Mouse (Mus musculus): ENCODE measurements around the gene Angel1. TPM values are rescaled to one million over a fixed set of nuclear protein-coding genes. Genes with fewer than 3 reads are reported as not detected.

The Angel1 gene
- total and polyA plus RNA-seq, 2 experiments from 2014 or later, result 6.5 to 7.1 TPM

DNA sequence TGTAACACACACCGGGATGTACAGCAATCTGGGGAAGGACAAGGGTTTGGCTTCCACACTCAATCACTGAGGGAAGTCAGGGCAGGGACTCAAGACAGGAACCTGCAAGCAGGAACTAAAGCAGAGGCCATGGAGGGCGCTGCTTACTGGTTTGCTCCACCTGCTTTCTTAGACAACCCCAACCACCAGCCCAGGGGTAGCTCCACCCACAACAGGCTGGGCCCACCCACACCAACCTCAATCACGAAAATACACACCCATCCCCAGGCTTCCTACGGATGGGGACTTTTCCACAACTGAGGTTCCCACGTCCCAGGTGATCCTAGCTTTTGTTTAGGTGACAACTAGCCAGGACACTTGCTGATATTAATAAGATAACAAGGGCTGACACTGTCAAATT is 20.4 kb downstream of the Angel1 start:
- H3K9ac ChIP-seq, result no peak overlapping the region
- no peak for TF ChIP-seq CTCF (IDR thresholded peaks at IDR 0.05; ENCODE audit: low read depth)
- DNase-seq, result no peak
- H3K4me2 ChIP-seq (ENCODE audit: low read depth), result no peak overlapping the region
- H3K36me3 ChIP-seq (ENCODE audit: insufficient read depth), result peaks cover 2% of the 10 kb centered on the region; the same call in 1 of the 2 replicates
- peaks cover 1% of the 10 kb centered on the region; the same call in 1 of the 2 replicates for H3K4me1 ChIP-seq (ENCODE audit: insufficient read depth)
- no peak overlapping the region for H3K4me3 ChIP-seq (ENCODE audit: low read depth, low read length)
- ATAC-seq, result no peak
- H3K27ac ChIP-seq (ENCODE audit: low read depth, low read length), result no peak overlapping the region
- H3K9me3 ChIP-seq (ENCODE audit: low read length), result no peaks in the 10 kb centered on the region
- no peaks in the 10 kb centered on the region for H3K27me3 ChIP-seq (ENCODE audit: insufficient read depth, low read length)
- 79% methylated on average over 5 of the region's 5 CpGs for WGBS

DNA sequence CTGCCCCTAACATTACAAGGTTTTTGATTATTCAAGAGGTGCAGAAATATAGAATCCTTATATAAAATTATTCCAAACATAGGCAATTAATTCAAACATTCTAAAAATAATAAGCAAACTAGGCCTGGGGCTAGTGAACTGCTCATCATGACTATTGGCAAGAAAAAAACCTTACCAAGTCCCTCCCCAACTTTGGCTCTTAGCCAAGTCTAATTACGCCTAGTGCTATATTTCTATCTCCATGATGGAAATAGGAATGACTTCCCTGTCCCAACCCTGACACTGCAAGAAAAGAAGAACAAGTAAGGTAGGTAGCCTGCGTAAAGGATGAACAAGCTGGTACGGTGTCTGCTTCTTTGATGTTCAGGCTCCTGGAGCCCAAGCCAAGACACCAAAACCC is 23.6 kb downstream of the Angel1 start:
- Histone ChIP-seq H3K4me2 (ENCODE audit: low read depth) (no peak overlapping the region), H3K9me3 (ENCODE audit: low read length) (no peaks in the 10 kb centered on the region), H3K9ac (no peak overlapping the region), H3K27me3 (ENCODE audit: insufficient read depth, low read length) (no peaks in the 10 kb centered on the region), H3K4me1 (ENCODE audit: insufficient read depth) (peaks cover 22% of the 10 kb centered on the region), H3K4me3 (ENCODE audit: low read depth, low read length) (no peak overlapping the region), H3K27ac (ENCODE audit: low read depth, low read length) (no peak overlapping the region), H3K36me3 (ENCODE audit: insufficient read depth) (peaks cover 2% of the 10 kb centered on the region; the same call in 1 of the 2 replicates)
- DNase-seq (no peak), ATAC-seq (no peak)
- WGBS, result 71% methylated on average over 3 of the region's 3 CpGs
- no peak for TF ChIP-seq CTCF (IDR thresholded peaks at IDR 0.05; ENCODE audit: low read depth)

DNA sequence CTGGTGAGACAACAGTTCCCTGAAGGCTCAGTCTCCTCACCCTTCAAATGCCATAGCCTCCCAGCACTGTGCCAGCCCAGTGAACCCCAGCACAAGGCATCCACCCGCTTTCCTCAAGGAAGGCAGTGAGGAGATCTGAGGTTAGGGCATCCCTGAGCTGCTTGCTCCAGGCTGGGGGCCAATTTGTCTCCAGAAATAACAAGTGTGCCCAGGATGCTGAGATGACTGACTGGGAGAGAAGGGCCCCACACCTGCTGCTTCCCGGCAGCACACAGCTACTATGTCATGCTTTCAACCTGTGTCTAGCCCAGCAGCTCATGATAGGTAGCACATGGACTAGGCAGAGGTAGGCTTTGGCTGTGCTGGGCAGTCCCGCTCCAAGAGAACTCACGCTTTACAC is 24.8 kb downstream of the Angel1 start:
- Histone ChIP-seq H3K9me3 (ENCODE audit: low read length) (no peaks in the 10 kb centered on the region), H3K36me3 (ENCODE audit: insufficient read depth) (peaks cover 5% of the 10 kb centered on the region; the same call in 1 of the 2 replicates), H3K4me2 (ENCODE audit: low read depth) (no peak overlapping the region), H3K27me3 (ENCODE audit: insufficient read depth, low read length) (no peaks in the 10 kb centered on the region), H3K27ac (ENCODE audit: low read depth, low read length) (0 out of 2 replicates have a peak overlapping the region, but pooled peaks have one; percentile 83), H3K4me1 (ENCODE audit: insufficient read depth) (peaks cover 22% of the 10 kb centered on the region), H3K9ac (no peak overlapping the region), H3K4me3 (ENCODE audit: low read depth, low read length) (no peak overlapping the region)
- DNase-seq (no peak), ATAC-seq (no peak)
- 90% methylated on average over 4 of the region's 4 CpGs for WGBS
- TF ChIP-seq CTCF (IDR thresholded peaks at IDR 0.05; ENCODE audit: low read depth), result no peak

DNA sequence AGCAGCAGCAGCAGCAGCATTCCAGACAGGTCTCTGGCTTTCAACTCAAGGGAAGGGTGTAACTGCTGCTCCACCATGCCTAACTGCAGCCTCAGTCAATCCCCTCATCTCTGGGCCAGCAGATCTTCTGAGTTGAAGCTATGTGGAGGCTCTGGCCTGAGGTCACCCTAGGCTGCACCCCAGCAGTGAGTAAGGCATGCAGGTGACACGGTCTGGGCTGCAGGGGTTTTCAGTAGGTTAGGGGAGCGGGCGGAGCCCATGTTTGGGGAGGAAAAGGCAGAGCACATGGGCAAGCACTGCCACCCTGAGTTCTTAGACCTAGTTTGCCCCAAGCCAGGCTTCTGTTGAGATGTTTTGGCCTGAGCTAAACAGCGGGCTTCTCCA is 25.3 kb downstream of the Angel1 start:
- Histone ChIP-seq H3K4me3 (ENCODE audit: low read depth, low read length) (no peak overlapping the region), H3K9ac (no peak overlapping the region), H3K27me3 (ENCODE audit: insufficient read depth, low read length) (no peaks in the 10 kb centered on the region), H3K4me2 (ENCODE audit: low read depth) (no peak overlapping the region), H3K4me1 (ENCODE audit: insufficient read depth) (peaks cover 22% of the 10 kb centered on the region), H3K27ac (ENCODE audit: low read depth, low read length) (peak overlapping the region; percentile 83), H3K36me3 (ENCODE audit: insufficient read depth) (peaks cover 8% of the 10 kb centered on the region), H3K9me3 (ENCODE audit: low read length) (no peaks in the 10 kb centered on the region)
- ATAC-seq (no peak), DNase-seq (no peak)
- no peak for TF ChIP-seq CTCF (IDR thresholded peaks at IDR 0.05; ENCODE audit: low read depth)
- WGBS, result 59% methylated on average over 4 of the region's 4 CpGs

DNA sequence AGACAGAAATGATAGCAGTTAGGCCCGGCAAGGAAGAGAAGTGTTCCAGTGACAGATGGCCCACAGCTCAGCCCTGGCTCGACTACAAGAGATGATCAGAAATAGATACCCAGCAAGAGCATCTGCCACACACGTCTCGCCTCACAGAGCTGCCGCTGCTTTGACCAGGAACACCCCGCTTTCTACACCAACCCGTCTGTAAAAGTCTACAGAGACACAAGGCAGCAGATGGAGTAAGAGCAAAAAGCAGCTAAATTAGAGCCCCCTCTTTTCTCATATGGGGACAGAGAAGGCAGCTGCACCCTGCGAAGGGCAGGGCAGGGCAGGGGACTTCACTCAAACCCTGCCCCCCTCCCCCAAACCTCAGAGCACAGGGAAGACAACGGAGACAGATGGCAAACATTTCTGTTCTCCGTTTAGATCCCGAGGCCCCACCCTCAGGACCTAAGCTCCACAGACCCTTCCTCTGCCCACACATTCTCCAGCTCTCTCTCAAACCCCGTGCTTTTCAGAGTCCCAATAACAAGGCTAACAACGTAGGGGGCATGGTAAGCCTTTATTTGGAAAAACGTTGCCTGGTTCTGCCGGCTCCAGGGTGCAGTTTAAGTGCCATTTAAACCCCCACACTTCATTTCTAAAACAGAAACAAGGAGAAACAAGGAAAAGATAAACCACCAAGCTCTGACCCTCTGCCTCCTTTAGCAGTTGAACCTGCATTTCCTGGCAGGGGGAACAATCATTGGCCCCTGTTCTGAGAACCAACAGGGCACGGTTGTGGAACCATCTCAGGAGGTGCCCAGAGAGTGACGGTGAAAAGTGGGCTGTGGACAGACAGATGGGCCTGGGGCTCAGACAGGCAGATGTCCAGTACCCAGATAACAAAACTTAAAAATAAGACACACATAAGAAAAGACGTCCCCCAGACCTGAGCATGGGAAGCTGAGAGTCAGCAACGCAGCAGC is 26.0 kb downstream of the Angel1 start:
- H3K4me3 ChIP-seq (ENCODE audit: low read depth, low read length), result no peak overlapping the region
- no peak overlapping the region for H3K4me2 ChIP-seq (ENCODE audit: low read depth)
- no peak for TF ChIP-seq CTCF (IDR thresholded peaks at IDR 0.05; ENCODE audit: low read depth)
- no peaks in the 10 kb centered on the region for H3K9me3 ChIP-seq (ENCODE audit: low read length)
- H3K27me3 ChIP-seq (ENCODE audit: insufficient read depth, low read length), result no peaks in the 10 kb centered on the region
- H3K4me1 ChIP-seq (ENCODE audit: insufficient read depth), result peaks cover 22% of the 10 kb centered on the region
- 0 out of 2 replicates have a peak overlapping the region, but pooled peaks have one; percentile 10 for H3K9ac ChIP-seq
- peak overlapping the region; percentile 83 for H3K27ac ChIP-seq (ENCODE audit: low read depth, low read length)
- ATAC-seq (peak; percentile 90), DNase-seq (peak; percentile 85)
- H3K36me3 ChIP-seq (ENCODE audit: insufficient read depth), result peaks cover 15% of the 10 kb centered on the region
- WGBS, result 26% methylated on average over 19 of the region's 19 CpGs

DNA sequence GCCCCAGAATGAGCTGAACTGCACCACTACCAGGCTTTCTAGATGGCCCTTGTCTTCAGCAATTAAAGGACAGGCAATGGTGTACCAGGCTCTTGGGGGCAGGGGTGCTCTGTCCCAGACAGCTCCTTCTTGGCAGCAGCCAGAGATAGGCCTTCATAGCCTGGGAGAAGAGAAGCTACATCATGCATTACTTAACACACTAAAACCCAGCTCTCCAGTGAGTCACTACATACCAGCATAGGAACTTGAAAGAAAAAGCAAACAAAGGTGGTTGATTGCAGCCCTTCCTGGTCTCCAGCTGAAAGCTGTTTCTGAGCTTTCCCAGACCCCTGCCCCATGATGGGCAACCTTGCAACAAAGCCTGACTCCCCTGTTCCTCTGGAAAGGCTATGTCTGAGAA is 27.7 kb downstream of the Angel1 start:
- no peak overlapping the region for H3K9ac ChIP-seq

DNA sequence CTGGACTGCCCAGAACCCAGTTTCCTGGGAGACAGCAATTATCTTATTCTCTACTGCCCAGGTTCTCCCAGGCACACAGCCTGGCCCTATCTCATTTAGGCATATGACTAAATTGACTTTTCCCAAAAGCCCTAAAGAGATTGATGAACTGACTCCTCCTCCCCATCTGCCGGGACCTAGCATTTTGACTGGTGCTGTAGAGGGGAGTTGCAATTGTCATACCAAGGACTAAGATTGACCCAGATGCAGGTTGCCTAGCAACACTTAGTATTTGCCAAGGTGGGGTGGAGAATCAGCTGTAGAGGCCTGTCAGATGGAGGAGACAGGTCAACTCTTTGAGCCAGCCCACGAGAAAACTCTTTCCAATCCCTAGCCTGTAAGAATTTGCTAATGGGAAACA is 28.3 kb downstream of the Angel1 start:
- TF ChIP-seq CTCF (IDR thresholded peaks at IDR 0.05; ENCODE audit: low read depth), result no peak
- Histone ChIP-seq H3K4me3 (ENCODE audit: low read depth, low read length) (no peak overlapping the region), H3K27me3 (ENCODE audit: insufficient read depth, low read length) (no peaks in the 10 kb centered on the region), H3K4me2 (ENCODE audit: low read depth) (no peak overlapping the region), H3K9me3 (ENCODE audit: low read length) (no peaks in the 10 kb centered on the region), H3K4me1 (ENCODE audit: insufficient read depth) (peaks cover 22% of the 10 kb centered on the region), H3K36me3 (ENCODE audit: insufficient read depth) (peaks cover 25% of the 10 kb centered on the region), H3K9ac (no peak overlapping the region), H3K27ac (ENCODE audit: low read depth, low read length) (peak overlapping the region; percentile 83; the same call in 1 of the 2 replicates)
- 56% methylated on average over 2 of the region's 2 CpGs for WGBS
- DNase-seq (no peak), ATAC-seq (no peak)

More for the DNA sequence above, 27.7 kb downstream of the Angel1 start:
- no peak for TF ChIP-seq CTCF (IDR thresholded peaks at IDR 0.05; ENCODE audit: low read depth)
- DNase-seq, result no peak
- Histone ChIP-seq H3K36me3 (ENCODE audit: insufficient read depth) (peaks cover 25% of the 10 kb centered on the region), H3K4me2 (ENCODE audit: low read depth) (no peak overlapping the region), H3K4me3 (ENCODE audit: low read depth, low read length) (no peak overlapping the region), H3K9me3 (ENCODE audit: low read length) (no peaks in the 10 kb centered on the region), H3K4me1 (ENCODE audit: insufficient read depth) (peaks cover 22% of the 10 kb centered on the region), H3K27ac (ENCODE audit: low read depth, low read length) (peak overlapping the region; percentile 83), H3K27me3 (ENCODE audit: insufficient read depth, low read length) (no peaks in the 10 kb centered on the region)
- ATAC-seq, result no peak
